In the genomic region with DNA sequence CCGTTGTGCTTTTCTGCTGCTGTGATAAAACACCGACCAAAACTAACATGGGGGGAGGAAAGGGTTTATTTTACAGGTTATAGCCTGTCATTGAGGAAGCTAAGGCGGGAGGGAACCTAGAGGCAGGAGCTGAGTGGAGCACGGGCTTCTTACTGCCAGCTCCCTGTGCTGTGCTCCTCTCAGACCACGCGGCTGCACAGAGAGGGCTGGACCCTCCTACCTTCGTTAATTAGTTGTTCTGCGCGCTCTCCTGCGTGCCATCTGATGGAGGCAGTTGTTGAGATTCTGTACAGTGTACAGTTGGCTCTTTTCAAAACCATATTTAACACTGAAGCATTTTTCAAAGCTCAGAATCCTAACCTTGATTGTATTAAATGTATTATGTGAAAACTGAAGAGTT, we compare ENCODE assay signal across 12 mouse cellular contexts. TPM values are rescaled to one million over a fixed set of nuclear protein-coding genes. Genes with fewer than 3 reads are reported as not detected.
DNase-seq lines count a peak whose midpoint lies in the region; ATAC-seq and TF ChIP-seq lines count a peak whose summit lies in the region.
"Had no signal": no experiment of that assay in that cellular context is flagged by ENCODE, and none has a peak within 500 bp of the region (broad histone marks: within the 10 kb centered on the region; RNA-seq: fewer than 3 reads in every experiment).

No protein-coding gene starts in this region.

- H3K36me3 ChIP-seq in kidney, embryonic 15.5 days: peaks cover 7% of the 10 kb centered on the region; the same call in 1 of the 2 replicates
- no peaks in the 10 kb centered on the region for H3K36me3 ChIP-seq in kidney, adult 2 months (ENCODE audit: control insufficient read depth, insufficient read depth, low read length)
- H3K36me3 ChIP-seq in G1E (replicated peaks): peaks cover 55% of the 10 kb centered on the region
- H3K36me3 ChIP-seq in limb, embryonic 13.5 days: peaks cover 13% of the 10 kb centered on the region

- peak overlapping the region; percentile 19 for H3K4me3 ChIP-seq in cerebellum, adult 2 months (replicated peaks; ENCODE audit: insufficient read depth, low read depth, low read length)
- H3K4me3 ChIP-seq in kidney, embryonic 15.5 days (replicated peaks): no peak overlapping the region
- H3K4me3 ChIP-seq in kidney, adult 2 months (ENCODE audit: insufficient read depth, low read depth, low read length): no peak overlapping the region
- peak overlapping the region; percentile 9; the same call in 1 of the 2 replicates for H3K4me3 ChIP-seq in G1E (ENCODE audit: low read depth, low read length)
- H3K4me3 ChIP-seq in limb, embryonic 13.5 days: no peak overlapping the region

- TF ChIP-seq CTCF in cerebellum, adult 2 months (IDR thresholded peaks at IDR 0.05; ENCODE audit: borderline replicate concordance, insufficient read depth, low read depth, low read length): no peak
- no peak for TF ChIP-seq CTCF in kidney, adult 2 months (conservative IDR thresholded peaks at IDR 0.05; ENCODE audit: insufficient read depth, insufficient read length, low read depth, low read length)
- no peak for TF ChIP-seq CTCF in G1E (IDR thresholded peaks at IDR 0.05; ENCODE audit: low read depth, low read length)

- H3K9ac ChIP-seq in kidney, embryonic 15.5 days: no peak overlapping the region
- no peak overlapping the region; the same call in 1 of the 2 replicates for H3K9ac ChIP-seq in limb, embryonic 13.5 days

- peaks cover 25% of the 10 kb centered on the region for H3K4me1 ChIP-seq in cerebellum, adult 2 months (ENCODE audit: control insufficient read depth, insufficient read depth, low read length)
- peaks cover 24% of the 10 kb centered on the region for H3K4me1 ChIP-seq in kidney, embryonic 15.5 days
- H3K4me1 ChIP-seq in kidney, adult 2 months (ENCODE audit: control insufficient read depth, insufficient read depth, low read length): peaks cover 25% of the 10 kb centered on the region
- peaks cover 59% of the 10 kb centered on the region for H3K4me1 ChIP-seq in G1E (ENCODE audit: insufficient read depth, low read depth, low read length)
- H3K4me1 ChIP-seq in limb, embryonic 13.5 days: peaks cover 33% of the 10 kb centered on the region

- WGBS in cerebellum, adult 2 months: 20% methylated on average over 10 of the region's 10 CpGs
- 25% methylated on average over 10 of the region's 10 CpGs for WGBS in kidney, embryonic 15.5 days
- WGBS in kidney, adult 2 months: 16% methylated on average over 10 of the region's 10 CpGs
- 23% methylated on average over 10 of the region's 10 CpGs for WGBS in limb, embryonic 13.5 days

- H3K27ac ChIP-seq in cerebellum, adult 2 months (ENCODE audit: insufficient read depth, low read length): peak overlapping the region; percentile 85
- H3K27ac ChIP-seq in kidney, embryonic 15.5 days: no peak overlapping the region
- H3K27ac ChIP-seq in kidney, adult 2 months (ENCODE audit: insufficient read depth, low read depth, low read length): no peak overlapping the region
- no peak overlapping the region for H3K27ac ChIP-seq in limb, embryonic 13.5 days

- no peak for DNase-seq in cerebellum, adult 2 months
- DNase-seq in cerebellum, adult 11 months: no peak
- DNase-seq in kidney, adult 2 months: no peak
- no peak for DNase-seq in G1E (ENCODE audit: low spot score)
- no peak for DNase-seq in testis, postnatal 10 days (ENCODE audit: low spot score)

- peak; percentile 49; the same call in 1 of the 2 replicates for ATAC-seq in kidney, embryonic 15.5 days (replicated peaks; ENCODE audit: low FRiP score)
- no peak; the same call in 1 of the 2 replicates for ATAC-seq in G1E (ENCODE audit: extremely low read depth, insufficient number of reproducible peaks, low FRiP score, poor library complexity, severe bottlenecking)
- no peak for ATAC-seq in limb, embryonic 13.5 days (ENCODE audit: low FRiP score, low read depth)
- ATAC-seq in CD4-positive, CD25-positive, alpha-beta regulatory T cell, adult 4 months: no peak
- ATAC-seq: intestine, embryonic 16.5 days had no signal

- TF ChIP-seq POLR2A in cerebellum, adult 2 months (IDR thresholded peaks at IDR 0.05; ENCODE audit: borderline replicate concordance, insufficient read depth, low read length): no peak
- no peak for TF ChIP-seq POLR2A in kidney, adult 2 months (IDR thresholded peaks at IDR 0.05; ENCODE audit: low read depth, low read length)

- no peaks in the 10 kb centered on the region for H3K9me3 ChIP-seq in kidney, embryonic 15.5 days (replicated peaks)
- no peaks in the 10 kb centered on the region for H3K9me3 ChIP-seq in G1E (replicated peaks)
- peaks cover 6% of the 10 kb centered on the region; the same call in 1 of the 2 replicates for H3K9me3 ChIP-seq in limb, embryonic 13.5 days

- no peaks in the 10 kb centered on the region for H3K27me3 ChIP-seq in cerebellum, adult 2 months (ENCODE audit: control insufficient read depth, insufficient read depth, low read length)
- H3K27me3 ChIP-seq in kidney, embryonic 15.5 days: no peaks in the 10 kb centered on the region
- H3K27me3 ChIP-seq in kidney, adult 2 months (replicated peaks; ENCODE audit: control insufficient read depth, insufficient read depth, low read length): no peaks in the 10 kb centered on the region
- H3K27me3 ChIP-seq in G1E (ENCODE audit: insufficient read depth, low read length): no peaks in the 10 kb centered on the region
- H3K27me3 ChIP-seq in limb, embryonic 13.5 days: no peaks in the 10 kb centered on the region

- H3K4me2 ChIP-seq in kidney, embryonic 15.5 days: no peak overlapping the region
- H3K4me2 ChIP-seq in limb, embryonic 13.5 days (replicated peaks): peak overlapping the region; percentile 19; the same call in 1 of the 2 replicates

RNA-seq across cellular contexts. Expression of gene Gna13, which starts 14.8 kb away (rescaled TPM):
- polyA plus RNA-seq in cerebellum, adult 2 months (2012; rRNA removed): 35.6 and 37.5 TPM in 2 replicates
- 20.8 and 21.5 TPM in 2 replicates for polyA plus RNA-seq in kidney, embryonic 15.5 days (2015; fragmentation: Nextera tagmentation; extraction: Ambion mirVana)
- polyA plus RNA-seq in kidney, adult 2 months (2012; rRNA removed): 26.6 and 27.8 TPM in 2 replicates
- total RNA-seq in G1E (2014; fragmentation: Nextera tagmentation) (93.2 and 98.1 TPM in 2 replicates), G1E (2017) (80.4 and 87.2 TPM in 2 replicates)
- polyA plus RNA-seq in G1E (2012): 29.6 and 43.3 TPM in 2 replicates
- polyA plus RNA-seq in limb, embryonic 13.5 days (2015; fragmentation: Nextera tagmentation; extraction: Ambion mirVana): 21.6 and 21.7 TPM in 2 replicates
- polyA plus RNA-seq in CD4-positive, CD25-positive, alpha-beta regulatory T cell, adult 4 months (2017; shearing (Covaris generic)): 10 to 100 TPM; 55.1 to 57.8 TPM

RNA-seq across cellular contexts. Expression of gene 9930022D16Rik, which starts 36.2 kb away (rescaled TPM):
- polyA plus RNA-seq in cerebellum, adult 2 months (2012; rRNA removed): not detected in 2 replicates
- polyA plus RNA-seq in kidney, embryonic 15.5 days (2015; fragmentation: Nextera tagmentation; extraction: Ambion mirVana): not detected in 2 replicates
- polyA plus RNA-seq in kidney, adult 2 months (2012; rRNA removed): not detected in 2 replicates
- total RNA-seq in G1E (2014; fragmentation: Nextera tagmentation): 0.63 TPM in 1 of 2 replicates, not detected in the other
- 0.44 and 0.52 TPM in 2 replicates for total RNA-seq in G1E (2017)
- polyA plus RNA-seq in G1E (2012): not detected in 2 replicates
- not detected in 2 replicates for polyA plus RNA-seq in limb, embryonic 13.5 days (2015; fragmentation: Nextera tagmentation; extraction: Ambion mirVana)
- polyA plus RNA-seq in CD4-positive, CD25-positive, alpha-beta regulatory T cell, adult 4 months (2017; shearing (Covaris generic)): under 1 TPM; 0.22 to 0.39 TPM
- polyA plus RNA-seq: intestine, embryonic 16.5 days; limb, embryonic 14.5 days; small intestine, adult 2 months; testis, adult 2 months had no signal

RNA-seq across cellular contexts. Expression of gene Amz2, which starts 48.3 kb away (rescaled TPM):
- polyA plus RNA-seq in cerebellum, adult 2 months (2012; rRNA removed): 63.8 and 64.1 TPM in 2 replicates
- 37.1 and 44.6 TPM in 2 replicates for polyA plus RNA-seq in kidney, embryonic 15.5 days (2015; fragmentation: Nextera tagmentation; extraction: Ambion mirVana)
- 42.5 and 47.2 TPM in 2 replicates for polyA plus RNA-seq in kidney, adult 2 months (2012; rRNA removed)
- 106 and 127 TPM in 2 replicates for total RNA-seq in G1E (2014; fragmentation: Nextera tagmentation)
- 94.9 and 114 TPM in 2 replicates for total RNA-seq in G1E (2017)
- 9.8 and 17.3 TPM in 2 replicates for polyA plus RNA-seq in G1E (2012)
- 46.9 and 48.5 TPM in 2 replicates for polyA plus RNA-seq in limb, embryonic 13.5 days (2015; fragmentation: Nextera tagmentation; extraction: Ambion mirVana)
- polyA plus RNA-seq in CD4-positive, CD25-positive, alpha-beta regulatory T cell, adult 4 months (2017; shearing (Covaris generic)): 10 to 100 TPM; 40.0 to 48.4 TPM

Comparison
In these comparisons a context has a peak if more than half of its experiments do, and no peak if none do; other contexts are left out.
1. H3K4me3 ChIP-seq: peak in cerebellum, adult 2 months (single experiment) and G1E (single experiment); none in kidney, embryonic 15.5 days (single experiment), kidney, adult 2 months (single experiment) and limb, embryonic 13.5 days (single experiment).